Mouse (Mus musculus) heart, embryonic 15.5 days (tissue): ENCODE measurements around the gene Iqcd. TPM values are rescaled to one million over a fixed set of nuclear protein-coding genes. Genes with fewer than 3 reads are reported as not detected.
A peak's percentile ranks its signal among the peaks of the same experiment; 100 is the strongest.

ENCODE experiments used
- ATAC-seq: fragments of 200-750 bp; cut with Nextera tagmentation; replicated peaks from 2 replicates; pipeline ENCODE4 v1.8.0; 2017; ENCODE audit warnings: low read depth, moderate TSS enrichment; ENCODE audit not compliant: insufficient number of reproducible peaks, insufficient read depth, low FRiP score
- H3K27ac ChIP-seq: fragments of 300-500 bp; sonication (generic); 2 replicates; pipeline ENCODE4 v1.5.1; 2015; ENCODE audit warnings: mild to moderate bottlenecking, inconsistent platforms
- H3K27me3 ChIP-seq: fragments of 300-500 bp; sonication (generic); 2 replicates; pipeline ENCODE4 v1.6.1; 2015; ENCODE audit warnings: inconsistent platforms
- H3K36me3 ChIP-seq: fragments of 300-500 bp; sonication (generic); 2 replicates; pipeline ENCODE4 v1.6.1; 2015; ENCODE audit warnings: mild to moderate bottlenecking, inconsistent platforms
- H3K4me1 ChIP-seq: fragments of 300-500 bp; sonication (generic); replicated peaks from 2 replicates; pipeline ENCODE4 v1.6.1; 2015; ENCODE audit warnings: inconsistent platforms
- H3K4me2 ChIP-seq: fragments of 300-500 bp; sonication (generic); 2 replicates; pipeline ENCODE4 v1.6.1; 2015; ENCODE audit warnings: inconsistent platforms, mild to moderate bottlenecking, moderate library complexity
- H3K4me3 ChIP-seq: fragments of 300-500 bp; sonication (generic); 2 replicates; pipeline ENCODE4 v1.5.1; 2015; ENCODE audit warnings: mild to moderate bottlenecking, inconsistent platforms
- H3K9ac ChIP-seq: fragments of 300-500 bp; sonication (generic); 2 replicates; pipeline ENCODE4 v1.6.1; 2015; ENCODE audit warnings: mild to moderate bottlenecking, inconsistent platforms
- H3K9me3 ChIP-seq: fragments of 300-500 bp; sonication (generic); replicated peaks from 2 replicates; pipeline ENCODE4 v1.6.1; 2016; ENCODE audit warnings: inconsistent platforms
- WGBS: fragments of 180-500 bp; shearing (Covaris S2); methylation state at CpG from one replicate; pipeline ENCODE4 v1.1.7; 2015; ENCODE audit warnings: mixed read lengths; 5-methylcytosine and 5-hydroxymethylcytosine counted together
- polyA plus RNA-seq: library from polyadenylated mRNA; unstranded; fragments of >200 nt; fragmentation: Nextera tagmentation; extraction: Ambion mirVana; gene quantifications from 2 replicates; pipeline ENCODE4 v1.2.1, GENCODE M21; 2015

Iqcd gene
- polyA plus RNA-seq, 1 experiment from 2014 or later, result 0.19 TPM

- ATAC-seq, result no peak
Measured at GRCm38 (mm10) chr5:120574469-120575063, 14.2 kb upstream of the Iqcd start.

GRCm38 (mm10) chr5:120576781-120577301, 12.0 kb upstream of the Iqcd start:
- H3K4me1 ChIP-seq, result peaks cover 39% of the 10 kb centered on the region
- no peak overlapping the region for H3K4me2 ChIP-seq
- H3K27me3 ChIP-seq, result no peaks in the 10 kb centered on the region
- WGBS, result 63% methylated on average over 11 of the region's 11 CpGs
- H3K4me3 ChIP-seq, result no peak overlapping the region
- no peak overlapping the region for H3K27ac ChIP-seq
- no peak for ATAC-seq
- H3K36me3 ChIP-seq, result peaks cover 3% of the 10 kb centered on the region; the same call in 1 of the 2 replicates
- H3K9ac ChIP-seq, result no peak overlapping the region
- H3K9me3 ChIP-seq, result no peaks in the 10 kb centered on the region

More at GRCm38 (mm10) chr5:120574469-120575063, 14.2 kb upstream of the Iqcd start:
- Histone ChIP-seq H3K27me3 (no peaks in the 10 kb centered on the region), H3K9me3 (no peaks in the 10 kb centered on the region), H3K9ac (no peak overlapping the region), H3K4me2 (no peak overlapping the region), H3K36me3 (no peaks in the 10 kb centered on the region), H3K4me1 (peaks cover 47% of the 10 kb centered on the region), H3K27ac (no peak overlapping the region), H3K4me3 (no peak overlapping the region)
- 57% methylated on average over 10 of the region's 10 CpGs for WGBS

GRCm38 (mm10) chr5:120577935-120578441, 10.8 kb upstream of the Iqcd start:
- H3K27ac ChIP-seq, result peak overlapping the region; percentile 69; the same call in 1 of the 2 replicates
- no peak overlapping the region for H3K4me2 ChIP-seq
- H3K36me3 ChIP-seq, result peaks cover 3% of the 10 kb centered on the region; the same call in 1 of the 2 replicates
- H3K4me3 ChIP-seq, result no peak overlapping the region
- ATAC-seq, result no peak
- H3K27me3 ChIP-seq, result no peaks in the 10 kb centered on the region
- H3K9ac ChIP-seq, result no peak overlapping the region
- H3K9me3 ChIP-seq, result no peaks in the 10 kb centered on the region
- peaks cover 41% of the 10 kb centered on the region for H3K4me1 ChIP-seq
- WGBS, result 47% methylated on average over 10 of the region's 10 CpGs

GRCm38 (mm10) chr5:120578504-120579081, 10.2 kb upstream of the Iqcd start:
- WGBS, result 46% methylated on average over 12 of the region's 12 CpGs
- Histone ChIP-seq H3K27me3 (no peaks in the 10 kb centered on the region), H3K4me3 (no peak overlapping the region), H3K9ac (no peak overlapping the region), H3K36me3 (peaks cover 3% of the 10 kb centered on the region; the same call in 1 of the 2 replicates), H3K9me3 (no peaks in the 10 kb centered on the region), H3K27ac (peak overlapping the region; percentile 69), H3K4me2 (peak overlapping the region; percentile 35), H3K4me1 (peaks cover 41% of the 10 kb centered on the region)
- peak; percentile 53; the same call in 1 of the 2 replicates for ATAC-seq

GRCm38 (mm10) chr5:120579211-120579897, 9.5 kb upstream of the Iqcd start:
- WGBS, result 54% methylated on average over 26 of the region's 26 CpGs
- H3K27me3 ChIP-seq, result no peaks in the 10 kb centered on the region
- ATAC-seq, result no peak
- H3K4me3 ChIP-seq, result no peak overlapping the region
- peaks cover 7% of the 10 kb centered on the region; the same call in 1 of the 2 replicates for H3K36me3 ChIP-seq
- H3K9me3 ChIP-seq, result no peaks in the 10 kb centered on the region
- peaks cover 41% of the 10 kb centered on the region for H3K4me1 ChIP-seq
- peak overlapping the region; percentile 35 for H3K4me2 ChIP-seq
- peak overlapping the region; percentile 69 for H3K27ac ChIP-seq
- no peak overlapping the region for H3K9ac ChIP-seq

GRCm38 (mm10) chr5:120579898-120580626, 8.8 kb upstream of the Iqcd start:
- ATAC-seq, result no peak
- H3K4me2 ChIP-seq, result peak overlapping the region; percentile 35; the same call in 1 of the 2 replicates
- no peaks in the 10 kb centered on the region for H3K9me3 ChIP-seq
- H3K4me1 ChIP-seq, result peaks cover 41% of the 10 kb centered on the region
- no peaks in the 10 kb centered on the region for H3K27me3 ChIP-seq
- 88% methylated on average over 26 of the region's 26 CpGs for WGBS
- no peak overlapping the region for H3K27ac ChIP-seq
- no peak overlapping the region for H3K4me3 ChIP-seq
- peaks cover 7% of the 10 kb centered on the region; the same call in 1 of the 2 replicates for H3K36me3 ChIP-seq
- H3K9ac ChIP-seq, result no peak overlapping the region

- no peak overlapping the region for H3K27ac ChIP-seq
- no peak overlapping the region for H3K4me3 ChIP-seq
- no peaks in the 10 kb centered on the region for H3K27me3 ChIP-seq
- no peak overlapping the region for H3K4me2 ChIP-seq
- H3K9ac ChIP-seq, result no peak overlapping the region
- WGBS, result 64% methylated on average over 9 of the region's 9 CpGs
- H3K36me3 ChIP-seq, result peaks cover 7% of the 10 kb centered on the region; the same call in 1 of the 2 replicates
- no peak for ATAC-seq
- no peaks in the 10 kb centered on the region for H3K9me3 ChIP-seq
- H3K4me1 ChIP-seq, result peaks cover 48% of the 10 kb centered on the region
Measured at GRCm38 (mm10) chr5:120582002-120582401, 6.8 kb upstream of the Iqcd start.

GRCm38 (mm10) chr5:120583511-120583910, 5.3 kb upstream of the Iqcd start:
- no peak overlapping the region for H3K4me3 ChIP-seq
- 89% methylated on average over 4 of the region's 4 CpGs for WGBS
- H3K9me3 ChIP-seq, result no peaks in the 10 kb centered on the region
- H3K36me3 ChIP-seq, result peaks cover 7% of the 10 kb centered on the region; the same call in 1 of the 2 replicates
- no peak overlapping the region for H3K4me2 ChIP-seq
- H3K27me3 ChIP-seq, result no peaks in the 10 kb centered on the region
- H3K4me1 ChIP-seq, result peaks cover 48% of the 10 kb centered on the region
- ATAC-seq, result no peak
- no peak overlapping the region for H3K27ac ChIP-seq
- H3K9ac ChIP-seq, result no peak overlapping the region

- Histone ChIP-seq H3K4me1 (peaks cover 38% of the 10 kb centered on the region), H3K27me3 (no peaks in the 10 kb centered on the region), H3K4me2 (no peak overlapping the region), H3K4me3 (no peak overlapping the region), H3K27ac (no peak overlapping the region), H3K9me3 (no peaks in the 10 kb centered on the region), H3K36me3 (peaks cover 7% of the 10 kb centered on the region; the same call in 1 of the 2 replicates), H3K9ac (no peak overlapping the region)
- WGBS, result 62% methylated on average over 15 of the region's 15 CpGs
- no peak for ATAC-seq
Measured at GRCm38 (mm10) chr5:120584968-120585367, 3.8 kb upstream of the Iqcd start.

GRCm38 (mm10) chr5:120586741-120587615, 1.8 kb upstream of the Iqcd start:
- WGBS, result 6% methylated on average over 17 of the region's 17 CpGs
- Histone ChIP-seq H3K4me2 (peak overlapping the region; percentile 97), H3K4me1 (peaks cover 31% of the 10 kb centered on the region), H3K9me3 (no peaks in the 10 kb centered on the region), H3K36me3 (peaks cover 5% of the 10 kb centered on the region; the same call in 1 of the 2 replicates), H3K9ac (peak overlapping the region; percentile 86), H3K27ac (peak overlapping the region; percentile 81), H3K27me3 (no peaks in the 10 kb centered on the region), H3K4me3 (peak overlapping the region; percentile 91)
- ATAC-seq, result no peak
